Mouse (Mus musculus) heart, embryonic 10.5 days (tissue): ENCODE results near the gene Abr. TPM values are rescaled to one million over a fixed set of nuclear protein-coding genes. Genes with fewer than 3 reads are reported as not detected.

Experiments
- DNase-seq: peaks from one replicate; pipeline ENCODE4 v3.0.0-alpha.2; 2017; ENCODE audit warnings: low spot score
- H3K27ac ChIP-seq: fragments of 300-500 bp; sonication (generic); 2 replicates; pipeline ENCODE4 v1.5.1; 2016; ENCODE audit warnings: mild to moderate bottlenecking
- H3K27me3 ChIP-seq: fragments of 300-500 bp; sonication (generic); 2 replicates; pipeline ENCODE4 v1.6.1; 2016; ENCODE audit warnings: mild to moderate bottlenecking; ENCODE audit not compliant: poor library complexity, insufficient read depth, severe bottlenecking
- H3K36me3 ChIP-seq: fragments of 300-500 bp; sonication (generic); 2 replicates; pipeline ENCODE4 v1.6.1; 2016; ENCODE audit warnings: mild to moderate bottlenecking, moderate library complexity
- H3K4me1 ChIP-seq: fragments of 300-500 bp; sonication (generic); 2 replicates; pipeline ENCODE4 v1.6.1; 2016; ENCODE audit warnings: mild to moderate bottlenecking
- H3K4me3 ChIP-seq: fragments of 300-500 bp; sonication (generic); 2 replicates; pipeline ENCODE4 v1.5.1; 2016; ENCODE audit warnings: mild to moderate bottlenecking, moderate library complexity
- H3K9me3 ChIP-seq: fragments of 300-500 bp; sonication (generic); 2 replicates; pipeline ENCODE4 v1.6.1; 2016; ENCODE audit warnings: mild to moderate bottlenecking, moderate library complexity
- WGBS: fragments of 180-500 bp; shearing (Covaris S2); methylation state at CpG from one replicate; pipeline ENCODE4 v1.1.7; 2016; 5-methylcytosine and 5-hydroxymethylcytosine counted together
- polyA plus RNA-seq: library from polyadenylated mRNA; unstranded; fragments of >200 nt; fragmentation: Nextera tagmentation; extraction: Ambion mirVana; gene quantifications from 2 replicates; pipeline ENCODE4 v1.2.1, GENCODE M21; 2016

Gene Abr
- polyA plus RNA-seq, 1 experiment from 2014 or later, result 32.8 TPM

GRCm38 (mm10) chr11:76392532-76392931 lies 229.6 kb downstream of the Abr start:
- Histone ChIP-seq H3K4me1 (peaks cover 21% of the 10 kb centered on the region; the same call in 1 of the 2 replicates), H3K27ac (no peak overlapping the region), H3K9me3 (no peaks in the 10 kb centered on the region), H3K4me3 (no peak overlapping the region), H3K27me3 (no peaks in the 10 kb centered on the region), H3K36me3 (peaks cover 18% of the 10 kb centered on the region)
- WGBS, result 92% methylated on average over 7 of the region's 7 CpGs
- no peak for DNase-seq

- Histone ChIP-seq H3K4me3 (no peak overlapping the region), H3K27ac (no peak overlapping the region), H3K36me3 (peaks cover 18% of the 10 kb centered on the region), H3K27me3 (no peaks in the 10 kb centered on the region), H3K9me3 (no peaks in the 10 kb centered on the region), H3K4me1 (peaks cover 29% of the 10 kb centered on the region)
- WGBS, result 63% methylated on average over 7 of the region's 7 CpGs
- no peak for DNase-seq
Observed at GRCm38 (mm10) chr11:76388711-76389110, 233.4 kb downstream of the Abr start.

DNA sequence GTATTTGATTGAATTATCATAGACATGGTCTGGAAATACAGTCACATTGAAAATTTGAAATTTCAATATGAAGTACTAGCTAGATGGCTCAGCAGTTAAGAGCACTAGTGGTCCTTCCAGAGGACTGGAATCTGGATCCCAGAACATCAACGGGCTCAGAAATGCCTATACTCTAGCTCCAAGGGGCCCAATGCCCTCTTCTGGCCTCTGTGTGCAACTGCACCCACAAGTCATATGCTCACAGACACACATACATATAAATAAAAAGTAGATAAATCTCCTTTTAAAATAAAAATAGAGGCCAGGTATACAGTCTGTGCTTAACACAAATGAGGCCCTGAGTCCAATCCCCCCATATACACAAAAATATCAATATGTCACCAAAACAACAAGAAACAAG lies 235.0 kb downstream of the Abr start:
- H3K4me3 ChIP-seq, result no peak overlapping the region
- DNase-seq, result no peak
- no peaks in the 10 kb centered on the region for H3K27me3 ChIP-seq
- H3K9me3 ChIP-seq, result no peaks in the 10 kb centered on the region
- peaks cover 24% of the 10 kb centered on the region for H3K4me1 ChIP-seq
- WGBS, result 86% methylated on average over 1 of the region's 1 CpGs
- H3K36me3 ChIP-seq, result peaks cover 18% of the 10 kb centered on the region
- H3K27ac ChIP-seq, result no peak overlapping the region

DNA sequence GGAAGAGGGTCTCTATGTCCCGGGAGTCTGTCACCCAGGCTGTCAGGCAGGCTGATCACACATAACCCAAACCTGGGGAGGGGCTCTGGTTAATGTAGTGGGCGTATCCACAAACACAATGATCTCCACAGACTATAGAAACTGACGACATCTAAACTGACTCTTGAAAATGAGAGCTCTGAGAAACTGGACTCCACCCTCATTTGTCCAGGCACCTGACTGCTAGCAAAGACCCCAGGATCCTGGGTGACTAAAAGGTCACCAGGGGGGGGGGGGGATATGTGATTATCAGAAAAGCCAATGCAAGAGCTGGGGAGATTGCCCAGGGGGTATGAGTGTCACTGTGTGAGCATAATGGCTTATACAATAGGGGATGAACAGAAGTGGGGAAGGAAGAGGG lies 236.4 kb downstream of the Abr start:
- Histone ChIP-seq H3K4me3 (no peak overlapping the region), H3K36me3 (peaks cover 5% of the 10 kb centered on the region), H3K4me1 (peaks cover 32% of the 10 kb centered on the region), H3K27ac (peak overlapping the region; percentile 47), H3K9me3 (no peaks in the 10 kb centered on the region), H3K27me3 (no peaks in the 10 kb centered on the region)
- WGBS, result 54% methylated on average over 3 of the region's 3 CpGs
- no peak for DNase-seq

DNA sequence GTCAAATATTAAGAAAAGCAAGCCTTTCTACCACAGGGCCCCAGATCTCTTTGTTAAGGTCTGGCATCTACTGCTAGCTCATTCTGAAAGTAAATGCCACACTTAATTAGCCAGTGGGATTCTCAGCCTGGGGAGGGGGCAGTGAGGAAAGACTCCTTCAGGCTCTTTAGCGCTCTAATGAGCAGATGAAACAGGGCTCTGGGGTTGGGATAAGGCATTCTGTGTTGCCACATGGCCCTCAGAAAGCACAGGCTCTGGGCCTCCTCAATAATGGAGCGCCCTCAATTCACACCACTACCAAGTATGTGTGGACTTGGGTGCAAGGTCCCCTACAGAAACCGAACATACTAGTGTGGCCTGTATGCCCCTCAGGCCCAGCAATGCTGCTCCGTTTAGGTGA lies 237.1 kb downstream of the Abr start:
- 62% methylated on average over 4 of the region's 4 CpGs for WGBS
- Histone ChIP-seq H3K36me3 (no peaks in the 10 kb centered on the region), H3K27ac (peak overlapping the region; percentile 48; the same call in 1 of the 2 replicates), H3K9me3 (no peaks in the 10 kb centered on the region), H3K27me3 (no peaks in the 10 kb centered on the region), H3K4me1 (peaks cover 40% of the 10 kb centered on the region), H3K4me3 (no peak overlapping the region)
- no peak for DNase-seq

DNA sequence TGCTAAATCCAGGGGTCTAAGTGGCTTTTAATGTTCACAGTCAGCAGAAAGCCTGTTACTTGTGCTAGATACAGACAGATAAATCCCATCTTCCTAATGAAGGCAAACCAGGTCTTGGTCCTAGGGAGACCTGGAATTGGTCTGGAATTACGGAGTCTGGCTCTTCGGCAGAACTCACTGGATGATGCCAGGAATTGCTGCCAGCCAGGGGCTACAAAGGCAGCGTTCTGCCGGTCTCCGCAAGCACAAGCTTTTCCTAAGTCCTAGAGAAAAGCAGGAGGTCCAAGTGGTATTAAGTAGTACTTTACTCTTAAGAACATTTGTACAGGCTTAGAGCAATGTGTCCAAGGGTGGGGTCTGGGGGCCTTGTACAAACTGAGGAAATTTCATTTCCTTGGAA lies 237.8 kb downstream of the Abr start:
- no peak overlapping the region; the same call in 1 of the 2 replicates for H3K27ac ChIP-seq
- H3K4me3 ChIP-seq, result no peak overlapping the region
- H3K27me3 ChIP-seq, result no peaks in the 10 kb centered on the region
- H3K36me3 ChIP-seq, result no peaks in the 10 kb centered on the region
- H3K4me1 ChIP-seq, result peaks cover 42% of the 10 kb centered on the region
- no peaks in the 10 kb centered on the region for H3K9me3 ChIP-seq
- no peak for DNase-seq
- WGBS, result 90% methylated on average over 5 of the region's 5 CpGs

- Histone ChIP-seq H3K4me3 (no peak overlapping the region), H3K27ac (no peak overlapping the region), H3K4me1 (peaks cover 38% of the 10 kb centered on the region), H3K9me3 (no peaks in the 10 kb centered on the region), H3K36me3 (no peaks in the 10 kb centered on the region), H3K27me3 (no peaks in the 10 kb centered on the region)
- 84% methylated on average over 13 of the region's 13 CpGs for WGBS
- no peak for DNase-seq
Observed at GRCm38 (mm10) chr11:76382711-76383324, 239.3 kb downstream of the Abr start.

DNA sequence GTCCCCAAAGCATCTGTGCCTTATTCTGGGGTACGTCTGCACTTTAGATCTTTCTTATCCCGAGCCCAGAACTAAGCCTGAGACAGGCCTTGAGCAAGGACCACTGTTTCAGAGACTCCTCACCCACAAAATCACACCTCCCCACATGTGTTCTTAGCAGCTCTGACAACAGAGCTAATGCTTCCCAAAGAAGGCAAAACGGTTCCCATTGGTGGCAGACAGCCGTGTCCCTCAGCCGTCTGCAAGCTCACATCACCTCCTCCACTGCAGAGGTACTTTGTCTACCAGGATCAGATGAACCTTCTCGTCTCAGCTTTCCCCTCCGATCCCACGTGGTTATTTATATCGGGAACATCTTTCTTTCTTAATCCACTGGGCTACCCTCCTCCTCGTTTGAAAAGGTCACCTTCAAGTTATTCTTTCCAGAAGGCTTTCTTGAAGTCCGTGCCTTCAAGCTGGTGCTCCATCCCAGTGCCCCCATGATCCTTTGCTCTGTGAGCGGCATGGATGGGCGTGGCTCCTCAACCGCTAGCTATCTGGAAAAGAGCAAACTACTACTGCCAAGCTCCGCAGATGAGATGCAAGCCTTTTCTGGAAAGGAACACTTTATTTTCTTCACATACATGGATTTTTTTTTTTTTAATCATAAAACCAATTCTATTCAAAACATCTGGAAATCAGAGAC lies 240.8 kb downstream of the Abr start:
- Histone ChIP-seq H3K4me3 (no peak overlapping the region), H3K36me3 (no peaks in the 10 kb centered on the region), H3K9me3 (no peaks in the 10 kb centered on the region), H3K4me1 (peaks cover 44% of the 10 kb centered on the region), H3K27ac (peak overlapping the region; percentile 44; the same call in 1 of the 2 replicates), H3K27me3 (no peaks in the 10 kb centered on the region)
- DNase-seq, result no peak
- 73% methylated on average over 15 of the region's 15 CpGs for WGBS

- no peak overlapping the region for H3K4me3 ChIP-seq
- H3K9me3 ChIP-seq, result no peaks in the 10 kb centered on the region
- H3K27ac ChIP-seq, result peak overlapping the region; percentile 80
- no peak for DNase-seq
- H3K4me1 ChIP-seq, result peaks cover 47% of the 10 kb centered on the region
- H3K36me3 ChIP-seq, result no peaks in the 10 kb centered on the region
- WGBS, result 26% methylated on average over 11 of the region's 11 CpGs
- H3K27me3 ChIP-seq, result no peaks in the 10 kb centered on the region
Observed at GRCm38 (mm10) chr11:76379921-76380544, 242.1 kb downstream of the Abr start.

DNA sequence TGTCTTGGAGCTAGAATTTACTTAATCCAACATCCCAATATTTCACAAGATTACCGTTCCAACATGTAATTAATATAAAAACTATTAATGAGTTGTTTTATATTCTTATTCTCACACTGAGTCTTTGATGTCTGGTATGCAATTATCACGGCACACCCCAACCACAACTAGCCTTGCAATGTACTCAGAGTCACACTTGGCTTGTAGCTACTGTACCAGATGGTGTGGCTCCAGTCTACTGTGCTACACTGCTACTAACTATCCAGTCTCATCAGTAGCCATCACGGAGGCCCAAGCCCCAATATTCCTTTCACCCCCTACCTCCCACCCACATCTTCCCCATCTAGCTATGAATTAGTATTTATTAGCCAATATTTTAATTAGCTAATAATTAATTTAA lies 245.7 kb downstream of the Abr start:
- no peak for DNase-seq
- WGBS, result 85% methylated on average over 3 of the region's 3 CpGs
- Histone ChIP-seq H3K4me1 (peaks cover 76% of the 10 kb centered on the region), H3K4me3 (no peak overlapping the region), H3K9me3 (no peaks in the 10 kb centered on the region), H3K27me3 (no peaks in the 10 kb centered on the region), H3K36me3 (no peaks in the 10 kb centered on the region), H3K27ac (peak overlapping the region; percentile 92; the same call in 1 of the 2 replicates)

- peak overlapping the region; percentile 0; the same call in 1 of the 2 replicates for H3K4me3 ChIP-seq
- 29% methylated on average over 17 of the region's 17 CpGs for WGBS
- peaks cover 76% of the 10 kb centered on the region for H3K4me1 ChIP-seq
- no peaks in the 10 kb centered on the region for H3K27me3 ChIP-seq
- DNase-seq, result peak; percentile 92
- no peaks in the 10 kb centered on the region for H3K9me3 ChIP-seq
- no peaks in the 10 kb centered on the region for H3K36me3 ChIP-seq
- peak overlapping the region; percentile 92 for H3K27ac ChIP-seq
Observed at GRCm38 (mm10) chr11:76374491-76375185, 247.5 kb downstream of the Abr start.

DNA sequence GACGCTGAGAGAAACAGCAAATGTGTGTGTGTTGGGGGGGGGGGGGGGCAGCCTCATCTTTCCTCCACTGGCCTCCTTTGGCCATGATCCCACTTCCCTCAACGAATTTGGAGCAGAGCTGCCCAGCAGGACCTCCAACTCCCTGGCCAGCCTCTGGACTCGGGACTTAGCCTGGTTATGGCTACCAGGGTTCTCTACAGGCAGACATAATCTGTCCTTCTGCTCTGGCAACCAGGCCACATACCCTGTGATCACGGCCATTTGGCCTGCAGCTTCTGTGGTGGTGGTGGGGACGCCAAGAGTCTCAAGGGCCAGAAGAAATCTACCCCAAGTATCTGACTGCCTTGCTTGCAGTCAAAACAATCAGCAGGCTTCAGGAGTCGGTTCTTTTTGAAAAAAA lies 249.6 kb downstream of the Abr start:
- H3K36me3 ChIP-seq, result no peaks in the 10 kb centered on the region
- H3K4me1 ChIP-seq, result peaks cover 79% of the 10 kb centered on the region
- WGBS, result 36% methylated on average over 6 of the region's 6 CpGs
- no peak for DNase-seq
- peak overlapping the region; percentile 92; the same call in 1 of the 2 replicates for H3K27ac ChIP-seq
- H3K4me3 ChIP-seq, result no peak overlapping the region
- no peaks in the 10 kb centered on the region for H3K9me3 ChIP-seq
- H3K27me3 ChIP-seq, result no peaks in the 10 kb centered on the region

GRCm38 (mm10) chr11:76372120-76372519 lies 250.0 kb downstream of the Abr start:
- WGBS, result 57% methylated on average over 2 of the region's 2 CpGs
- H3K27me3 ChIP-seq, result no peaks in the 10 kb centered on the region
- peaks cover 78% of the 10 kb centered on the region for H3K4me1 ChIP-seq
- H3K9me3 ChIP-seq, result no peaks in the 10 kb centered on the region
- no peak for DNase-seq
- H3K27ac ChIP-seq, result peak overlapping the region; percentile 92; the same call in 1 of the 2 replicates
- no peak overlapping the region for H3K4me3 ChIP-seq
- no peaks in the 10 kb centered on the region for H3K36me3 ChIP-seq
